ENCODE assay signal across 19 mouse cellular contexts in the genomic region with DNA sequence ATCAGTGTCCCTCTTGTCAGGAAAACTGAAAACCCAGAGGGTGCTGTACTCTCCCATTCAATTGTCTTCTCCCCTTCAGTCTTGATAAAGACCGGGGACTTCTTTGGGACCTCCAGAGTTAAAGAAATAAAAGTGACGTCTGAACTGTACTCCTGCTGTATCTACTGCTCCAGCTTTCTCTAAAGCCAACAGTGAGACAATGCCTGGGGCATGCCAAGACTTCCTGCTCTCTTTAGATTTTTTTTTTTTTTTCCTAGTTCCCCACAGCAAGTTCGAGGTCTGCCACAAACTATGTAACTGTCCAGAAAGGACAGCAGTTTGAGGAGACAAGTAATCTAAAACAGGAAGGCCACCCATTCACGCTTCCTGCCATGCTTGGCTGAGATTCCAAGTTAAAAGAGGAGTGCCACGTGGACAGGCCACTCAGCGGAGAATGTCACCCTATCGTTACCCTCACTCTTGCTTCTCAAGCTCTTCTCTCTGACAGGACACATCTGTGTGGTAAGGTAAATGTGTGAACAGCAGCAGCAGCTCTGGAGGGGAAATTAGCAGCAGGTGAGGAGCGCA. TPM values are rescaled to one million over a fixed set of nuclear protein-coding genes. Genes with fewer than 3 reads are reported as not detected.
DNase-seq lines count a peak whose midpoint lies in the region; TF ChIP-seq lines count a peak whose summit lies in the region.
"Had no signal": no experiment of that assay in that cellular context is flagged by ENCODE, and none has a peak within 500 bp of the region (broad histone marks: within the 10 kb centered on the region; RNA-seq: fewer than 3 reads in every experiment).

No protein-coding gene starts in this region.

- 0 out of 2 replicates have a peak overlapping the region, but pooled peaks have one; percentile 2 for H3K27ac ChIP-seq in kidney, adult 2 months (ENCODE audit: insufficient read depth, low read depth, low read length)
- H3K27ac ChIP-seq: embryonic facial prominence, embryonic 10.5 days; hindbrain, postnatal 0 days; left cerebral cortex, adult 2 months; limb, embryonic 15.5 days; neural tube, embryonic 13.5 days had no signal

- 38% methylated on average over 8 of the region's 8 CpGs for WGBS in kidney, adult 2 months

- H3K36me3 ChIP-seq in kidney, adult 2 months (ENCODE audit: control insufficient read depth, insufficient read depth, low read length) = no peaks in the 10 kb centered on the region
- H3K36me3 ChIP-seq: embryonic facial prominence, embryonic 10.5 days; limb, embryonic 15.5 days; neural tube, embryonic 13.5 days had no signal

- no peak overlapping the region for H3K4me3 ChIP-seq in kidney, adult 2 months (ENCODE audit: insufficient read depth, low read depth, low read length)
- H3K4me3 ChIP-seq: embryonic facial prominence, embryonic 10.5 days; left cerebral cortex, adult 2 months; limb, embryonic 15.5 days; neural tube, embryonic 13.5 days had no signal

- no peaks in the 10 kb centered on the region for H3K27me3 ChIP-seq in kidney, adult 2 months (replicated peaks; ENCODE audit: control insufficient read depth, insufficient read depth, low read length)
- H3K27me3 ChIP-seq: limb, embryonic 15.5 days; neural tube, embryonic 13.5 days had no signal

- peaks cover 24% of the 10 kb centered on the region for H3K4me1 ChIP-seq in kidney, adult 2 months (ENCODE audit: control insufficient read depth, insufficient read depth, low read length)
- H3K4me1 ChIP-seq: embryonic facial prominence, embryonic 10.5 days; neural tube, embryonic 13.5 days had no signal

- peak; percentile 16 for DNase-seq in kidney, adult 2 months
- DNase-seq in kidney, adult 18-20 months = no peak
- peak; percentile 19 for DNase-seq in 416B (ENCODE audit: low read depth)
- peak; percentile 23 to 28 for DNase-seq in heart, adult 9 months (ENCODE audit: low spot score in 2 of 2)
- DNase-seq in heart, postnatal 4 days = peak; percentile 26
- no peak for DNase-seq in right cerebral cortex, adult 18-20 months
- no peak for DNase-seq in neural tube, embryonic 10.5 days (ENCODE audit: extremely low spot score, low spot score)
- no peak for DNase-seq in right cerebral cortex, postnatal 14 days
- DNase-seq: adrenal gland, adult 8-10 months; B cell, adult 2 months; cerebellum, postnatal 10 days; kidney, postnatal 4 days; spleen, adult 18-20 months; thymus, postnatal 36 days had no signal

- no peak for TF ChIP-seq CTCF in kidney, adult 2 months (conservative IDR thresholded peaks at IDR 0.05; ENCODE audit: insufficient read depth, insufficient read length, low read depth, low read length)

- TF ChIP-seq POLR2A in kidney, adult 2 months (IDR thresholded peaks at IDR 0.05; ENCODE audit: low read depth, low read length) = no peak

RNA-seq across cellular contexts. Expression of a gene that starts 20.8 kb away (rescaled TPM):
- polyA plus RNA-seq in kidney, adult 2 months (2012; rRNA removed) = 22.3 and 28.8 TPM in 2 replicates
- not detected for total RNA-seq in heart, postnatal 4 days (2021)
- total RNA-seq: hindbrain, postnatal 0 days had no signal
- polyA plus RNA-seq: embryonic facial prominence, embryonic 10.5 days had no signal

Comparison
In these comparisons a context has a peak if more than half of its experiments do, and no peak if none do; other contexts are left out.
1. DNase-seq: peak in kidney, adult 2 months (single experiment), 416B (single experiment), heart, adult 9 months (2 of 2) and heart, postnatal 4 days (single experiment); none in kidney, adult 18-20 months (single experiment), right cerebral cortex, adult 18-20 months (single experiment), neural tube, embryonic 10.5 days (single experiment) and right cerebral cortex, postnatal 14 days (single experiment).